Mouse (Mus musculus) left cerebral cortex, postnatal 14 days (tissue): ENCODE data around the gene Cd300e. TPM values are rescaled to one million over a fixed set of nuclear protein-coding genes. Genes with fewer than 3 reads are reported as not detected.

ENCODE experiments used
- DNase-seq, 2 experiments: peaks; one replicate each; pipeline ENCODE4 v3.0.0; 2021 to 2022; ENCODE audit warnings: low spot score in 2 of 2, mixed read lengths in 1 of 2
- intact Hi-C: fragments of 180-260 bp; cut with DNase I; formaldehyde crosslinking; loops from one replicate; pipeline ENCODE4 v1.15.1; 2025
- total RNA-seq, 2 experiments: library from RNA; stranded (reverse); gene quantifications; 2 replicates each; pipeline ENCODE4 v1.2.3; 2021

The Cd300e gene
- total RNA-seq, 2 experiments from 2014 or later = not detected

DNA sequence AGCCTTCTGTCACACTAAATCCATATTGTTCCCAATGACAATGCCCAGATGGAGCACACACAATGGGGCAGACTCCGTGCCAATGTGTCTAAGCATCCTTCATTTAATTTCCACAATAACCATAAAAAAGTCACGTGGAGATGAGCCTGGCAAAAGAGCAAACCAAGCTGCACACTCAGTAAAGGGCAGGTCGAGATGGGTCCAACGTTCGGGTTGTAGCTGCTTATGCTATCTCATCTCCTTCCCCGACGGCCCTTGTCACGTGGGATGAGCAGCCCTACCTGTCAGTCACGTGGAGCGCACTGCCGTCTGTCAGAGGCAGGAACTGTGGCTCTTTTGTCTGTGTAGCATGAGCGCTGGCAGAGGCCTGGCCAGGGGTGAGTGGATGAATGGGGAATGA is 22.6 kb upstream of the Cd300e start:
- intact Hi-C loops = loop anchor here (5.0 kb wide), 1 partner anchor 188 kb away; no protein-coding TSS in a partner anchor
- no peak for DNase-seq

DNA sequence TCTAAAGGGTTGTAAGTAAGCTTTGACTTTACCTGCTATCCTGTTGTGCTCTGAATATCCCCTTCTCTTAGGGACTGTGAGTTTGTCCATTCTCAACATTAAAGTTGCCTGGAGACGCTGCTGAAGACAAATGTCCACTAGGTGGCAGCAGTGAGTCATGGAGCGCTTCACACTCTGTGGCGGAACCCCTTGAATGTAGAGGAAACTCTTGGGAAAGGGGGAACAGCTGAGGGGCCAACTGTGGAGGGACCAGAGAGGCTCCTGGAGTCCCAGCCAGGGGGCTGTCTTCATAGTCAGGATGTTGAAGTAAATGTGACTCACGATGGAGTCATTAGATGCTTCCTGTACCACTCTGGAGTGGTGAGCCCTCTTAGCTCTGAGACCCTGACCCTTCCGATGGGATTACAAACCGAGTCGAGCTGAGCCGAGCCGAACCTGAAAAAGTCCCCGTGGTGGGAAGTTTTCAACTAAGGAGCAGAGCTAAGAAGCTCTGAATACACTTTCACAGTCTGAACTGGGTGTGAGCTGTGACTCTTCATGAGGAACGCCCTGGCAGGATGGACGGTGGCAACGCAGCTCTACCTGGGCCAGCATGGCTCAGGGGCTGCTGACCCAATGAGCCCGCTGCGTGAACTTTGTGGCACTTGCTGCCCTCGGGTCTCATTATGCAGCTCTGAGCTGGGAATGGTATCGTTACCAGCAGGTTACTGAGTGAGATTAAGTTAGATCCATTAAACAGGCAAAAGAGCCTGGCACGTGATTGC is 21.6 kb upstream of the Cd300e start:
- DNase-seq = peak; percentile 73 to 90
- intact Hi-C loops = loop anchor here (2.0 to 5.0 kb wide), 2 partner anchors 69 to 189 kb away; no protein-coding TSS in a partner anchor

DNA sequence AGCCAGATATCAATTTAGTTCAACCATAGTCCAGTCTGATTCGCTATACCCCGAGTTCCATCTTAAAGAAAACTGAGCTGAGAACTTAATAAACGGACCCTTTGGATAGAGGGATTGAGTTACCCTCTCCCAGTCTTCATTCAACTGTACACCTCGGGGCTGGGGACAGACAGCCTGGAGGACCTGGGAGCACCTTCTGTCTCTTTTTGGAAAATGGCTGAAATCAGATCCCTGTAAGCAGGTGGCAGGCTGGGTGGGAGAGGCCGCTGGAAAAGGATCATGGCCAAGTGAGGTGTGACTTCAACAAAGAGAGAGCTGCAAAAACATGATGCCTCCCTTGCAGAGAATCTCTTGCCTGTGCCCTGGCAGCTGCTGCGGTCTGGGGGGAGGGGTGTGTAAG is 20.2 kb upstream of the Cd300e start:
- DNase-seq = no peak
- intact Hi-C loops = loop anchor here (2.0 to 5.0 kb wide), 2 partner anchors 71 to 190 kb away; no protein-coding TSS in a partner anchor

DNA sequence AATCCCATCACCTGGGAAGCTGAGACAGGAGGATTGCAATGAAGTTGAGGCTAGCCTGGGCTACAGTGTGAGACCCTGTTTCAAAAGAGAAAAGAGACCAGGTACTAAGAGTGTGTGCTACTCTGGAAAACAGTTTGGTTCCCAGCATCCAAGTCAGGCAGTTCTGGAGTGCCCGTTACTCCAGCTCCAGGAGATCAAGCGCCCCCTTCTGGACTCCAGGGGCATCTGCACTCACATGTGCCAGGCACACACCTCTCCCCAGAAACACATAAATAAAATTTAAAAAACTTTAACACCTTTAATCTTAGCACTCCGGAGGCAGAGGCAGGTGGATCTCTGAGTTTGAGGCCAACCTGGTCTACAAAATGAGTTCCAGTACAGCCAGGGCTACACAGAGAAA is 19.4 kb upstream of the Cd300e start:
- intact Hi-C loops = loop anchor here (5.0 kb wide), 1 partner anchor 191 kb away; no protein-coding TSS in a partner anchor
- DNase-seq = no peak

DNA sequence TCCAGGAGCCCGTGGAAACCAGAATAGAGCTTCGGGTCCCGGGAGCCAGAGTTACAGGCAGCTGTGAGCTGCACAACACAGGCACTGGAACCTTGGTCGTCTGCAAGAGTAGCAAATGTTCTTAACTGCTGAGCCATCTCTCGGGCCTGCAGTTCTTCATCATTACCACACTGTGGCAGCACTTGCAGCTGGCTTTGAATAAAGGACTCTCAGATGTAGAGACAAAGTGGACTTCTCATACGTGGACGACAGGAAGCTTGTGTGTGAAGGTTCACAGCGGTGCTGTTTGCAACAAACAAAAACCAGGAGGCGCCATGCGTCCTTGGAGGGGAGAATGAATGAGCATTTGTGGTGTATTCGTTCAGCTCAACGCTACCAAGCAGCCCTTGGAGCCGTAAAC is 18.9 kb upstream of the Cd300e start:
- DNase-seq = peak; percentile 72 to 78
- intact Hi-C loops = loop anchor here (5.0 kb wide), 1 partner anchor 191 kb away; no protein-coding TSS in a partner anchor

DNA sequence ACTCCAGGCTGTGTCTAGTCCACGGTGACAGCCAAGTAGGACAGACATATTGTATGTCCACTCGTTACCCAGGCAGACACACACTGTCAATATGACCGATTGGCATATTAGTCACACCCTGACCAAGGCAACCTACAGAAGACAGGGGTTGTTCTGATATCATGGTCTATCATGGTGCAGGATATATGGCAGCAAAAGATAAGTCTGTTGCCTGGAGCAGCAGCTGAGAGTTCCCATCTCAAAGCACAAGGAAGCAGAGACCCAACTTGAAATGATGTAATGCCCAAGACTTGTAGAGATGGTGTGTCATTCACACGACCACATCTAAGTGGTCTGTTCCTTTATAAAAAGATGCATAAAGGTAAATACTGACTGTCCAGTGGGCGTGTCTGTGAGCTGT is 16.7 kb upstream of the Cd300e start:
- no peak for DNase-seq
- intact Hi-C loops = no loop called here

DNA sequence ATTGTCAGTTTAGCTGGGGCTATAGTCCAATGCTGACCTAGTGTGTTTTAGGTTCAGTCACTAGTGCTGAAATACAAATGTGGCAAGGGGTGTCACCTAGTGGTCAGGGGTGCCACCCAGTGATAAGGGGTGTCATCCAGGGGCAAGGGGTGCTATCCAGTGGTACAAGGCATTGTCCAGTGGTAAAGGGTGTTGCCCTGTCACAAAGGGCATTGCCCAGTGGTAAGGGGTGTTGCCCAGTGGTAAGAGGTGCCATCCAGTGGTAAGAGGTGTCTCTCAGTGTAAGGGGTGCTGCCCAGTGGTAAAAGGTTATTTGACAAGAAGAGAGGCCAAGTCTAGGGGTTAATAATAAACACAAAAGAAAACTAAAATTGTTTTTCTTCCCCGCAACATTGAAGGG is 15.5 kb upstream of the Cd300e start:
- intact Hi-C loops = no loop called here
- no peak for DNase-seq

DNA sequence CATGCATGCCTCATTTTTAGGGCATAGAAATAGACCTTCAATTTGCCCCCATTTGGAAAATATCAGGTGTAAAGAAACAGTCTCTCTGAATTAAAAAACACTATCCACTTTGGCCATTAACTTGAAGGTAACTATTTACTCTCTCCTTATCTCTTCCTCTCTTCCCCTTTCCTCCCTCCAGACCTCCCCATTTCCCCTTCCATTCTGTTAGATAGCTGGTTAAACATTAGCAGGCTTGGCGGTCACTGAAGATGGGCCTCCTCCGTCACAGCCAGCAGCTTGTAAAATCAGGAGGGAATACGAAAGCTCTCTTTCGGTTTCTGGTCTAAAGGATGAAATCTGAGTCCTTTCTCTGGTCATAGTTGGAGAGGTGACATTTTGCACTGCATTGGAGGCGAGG is 13.9 kb upstream of the Cd300e start:
- intact Hi-C loops = no loop called here
- DNase-seq = no peak

DNA sequence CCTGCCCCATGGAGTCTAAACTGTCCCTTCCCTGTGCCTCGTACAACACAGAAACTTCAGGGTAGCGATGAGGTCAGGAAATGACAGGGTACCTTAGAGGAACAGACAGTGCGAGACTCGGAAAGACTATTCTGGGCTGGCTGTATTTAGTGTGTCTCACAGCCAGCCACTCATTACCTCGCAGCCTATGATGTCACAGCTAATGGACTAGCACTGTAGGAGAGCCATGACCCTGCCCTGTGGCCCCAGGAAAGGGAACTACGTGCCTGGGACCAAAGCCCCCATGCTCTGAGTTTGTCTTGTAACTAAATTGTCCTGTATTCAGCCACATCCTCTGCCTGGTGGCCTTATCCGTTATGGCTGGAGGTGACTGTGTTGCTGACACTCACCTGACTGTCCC is 13.4 kb upstream of the Cd300e start:
- intact Hi-C loops = no loop called here
- DNase-seq = no peak

DNA sequence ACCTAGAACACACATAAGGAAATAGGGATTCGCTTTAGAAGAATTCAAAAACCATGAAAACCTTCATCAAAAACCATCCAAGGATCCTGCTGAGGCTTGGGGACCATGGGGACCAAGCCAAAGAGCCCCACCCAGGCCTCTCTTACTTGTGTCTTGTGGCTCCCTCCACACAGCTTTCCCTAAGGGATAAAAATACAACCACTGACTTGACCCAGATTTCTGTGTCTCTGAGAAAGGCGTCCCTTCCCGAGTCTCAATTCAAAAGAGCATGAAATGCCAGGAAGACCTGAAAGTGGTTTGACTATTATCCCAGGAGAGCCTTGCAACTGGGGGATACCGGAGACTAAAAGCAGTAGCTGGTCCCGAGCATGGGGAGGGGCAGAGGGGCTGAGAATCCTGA is 11.0 kb upstream of the Cd300e start:
- intact Hi-C loops = no loop called here
- DNase-seq = peak in 1 of 2 experiments; percentile 25

DNA sequence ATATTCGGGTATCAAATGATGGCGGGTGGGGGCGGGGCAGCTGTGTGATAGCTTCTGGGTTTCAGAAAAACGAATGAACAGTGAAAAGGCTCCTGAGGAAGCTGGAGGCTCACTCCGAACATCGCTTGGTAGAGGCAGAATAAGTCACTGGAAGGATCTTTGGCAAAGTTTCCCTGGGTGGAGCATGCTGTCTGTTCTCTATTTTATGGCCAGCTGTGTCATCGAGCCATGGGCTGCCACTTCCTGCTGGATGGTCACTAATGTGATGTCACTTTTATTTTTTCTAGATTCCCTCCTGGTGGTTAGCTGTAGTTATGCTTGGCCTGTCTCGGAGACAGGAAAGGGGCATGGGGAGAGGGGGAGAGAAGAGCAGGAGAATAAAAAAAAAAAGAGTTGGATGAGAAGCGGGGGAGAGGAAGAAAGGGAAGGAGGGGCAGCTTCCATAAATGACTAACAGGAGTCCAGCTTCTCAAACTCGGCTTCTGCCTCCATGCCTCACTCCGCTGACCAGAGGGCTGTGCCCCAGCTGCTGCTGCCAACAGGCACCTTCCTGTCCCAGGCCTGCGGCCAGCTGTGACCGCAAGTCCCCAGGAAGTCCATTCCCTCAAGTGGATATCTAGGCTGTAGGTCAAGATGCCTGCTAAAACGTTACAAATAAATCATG is 9.8 kb upstream of the Cd300e start:
- DNase-seq = peak in 1 of 2 experiments; percentile 72
- intact Hi-C loops = no loop called here

DNA sequence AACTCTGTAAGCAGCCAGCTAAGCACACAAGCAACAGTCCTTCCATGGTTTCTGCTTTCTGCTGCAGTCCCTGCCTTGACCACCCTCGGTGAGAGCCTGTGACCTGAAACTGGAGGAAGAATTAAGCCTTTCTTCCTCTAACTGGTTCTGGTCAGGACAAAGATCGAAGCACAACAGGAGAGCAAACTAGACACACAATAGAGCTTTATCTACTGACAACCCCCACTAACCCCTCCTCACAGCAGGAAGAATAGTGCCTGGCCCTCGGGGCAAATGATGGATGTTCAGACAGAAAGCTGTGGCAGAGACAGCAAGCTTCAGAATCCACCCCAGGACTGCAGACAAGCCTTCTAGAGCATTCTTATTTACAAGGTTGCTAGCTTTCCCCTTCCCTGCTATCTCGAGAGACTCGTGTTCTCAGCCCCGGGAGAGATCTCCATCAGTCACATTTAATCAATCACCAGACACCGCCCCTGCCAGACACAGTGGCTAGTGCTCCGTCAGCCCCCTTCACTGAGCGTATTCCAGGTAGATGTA is 9.1 kb upstream of the Cd300e start:
- no peak for DNase-seq
- intact Hi-C loops = no loop called here

DNA sequence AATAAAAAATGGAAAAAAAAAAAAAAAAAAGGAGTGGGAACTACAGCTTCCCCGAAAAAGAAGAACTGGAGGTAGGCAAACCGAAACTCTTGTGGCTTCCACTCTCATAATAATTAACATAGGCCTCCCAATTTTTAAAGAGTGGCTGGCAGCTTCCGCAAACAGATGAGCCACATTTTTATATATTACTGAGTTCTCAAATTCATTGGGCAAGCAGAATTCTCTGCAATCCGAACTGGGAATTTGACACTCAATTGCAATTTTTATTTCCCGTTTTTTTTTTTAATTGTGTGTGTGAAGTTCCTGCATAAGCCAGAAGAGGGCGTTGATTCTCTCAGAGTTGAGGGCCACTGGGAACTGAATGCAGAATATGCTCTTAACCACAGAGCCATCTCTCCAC is 4.8 kb upstream of the Cd300e start:
- intact Hi-C loops = no loop called here
- DNase-seq = no peak

DNA sequence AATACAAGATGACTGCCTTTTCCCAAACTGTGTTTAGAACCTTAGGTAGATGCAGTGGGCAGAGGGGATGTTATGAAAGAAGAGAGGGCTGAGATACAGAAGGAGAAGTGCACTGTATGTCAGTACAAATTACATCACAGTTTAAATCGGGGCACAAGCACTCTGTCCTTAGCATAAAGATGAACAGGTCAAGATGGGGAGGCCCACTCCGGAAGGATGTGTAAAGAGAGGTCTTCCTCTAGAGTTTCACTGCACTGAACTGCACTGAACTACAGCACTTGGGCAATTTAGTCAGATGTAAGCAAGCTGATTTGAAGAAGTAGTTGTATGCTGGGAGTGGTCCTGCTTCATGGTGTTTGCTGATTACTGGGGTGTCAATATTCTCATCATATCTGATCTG is 2.2 kb downstream of the Cd300e start:
- DNase-seq = no peak
- intact Hi-C loops = no loop called here

DNA sequence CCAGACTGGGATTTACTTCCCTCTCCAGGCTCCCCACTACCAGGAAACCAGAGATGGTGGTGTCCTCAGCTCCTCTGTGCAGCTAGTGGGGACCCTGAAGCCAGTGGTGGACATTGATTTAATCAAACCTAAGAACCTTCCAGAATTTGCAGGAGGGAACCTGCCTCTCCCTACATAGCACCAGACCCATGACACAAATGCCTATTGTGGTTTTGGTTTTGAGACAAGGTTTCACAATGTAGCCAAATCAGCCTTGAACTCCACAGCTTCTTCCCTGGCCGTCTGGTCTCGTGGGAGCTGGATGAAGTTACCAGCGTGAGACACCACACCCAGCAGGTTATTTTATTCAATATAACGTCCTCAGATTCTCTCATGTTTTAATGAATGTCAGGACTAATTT is 3.3 kb downstream of the Cd300e start:
- DNase-seq = no peak
- intact Hi-C loops = no loop called here

DNA sequence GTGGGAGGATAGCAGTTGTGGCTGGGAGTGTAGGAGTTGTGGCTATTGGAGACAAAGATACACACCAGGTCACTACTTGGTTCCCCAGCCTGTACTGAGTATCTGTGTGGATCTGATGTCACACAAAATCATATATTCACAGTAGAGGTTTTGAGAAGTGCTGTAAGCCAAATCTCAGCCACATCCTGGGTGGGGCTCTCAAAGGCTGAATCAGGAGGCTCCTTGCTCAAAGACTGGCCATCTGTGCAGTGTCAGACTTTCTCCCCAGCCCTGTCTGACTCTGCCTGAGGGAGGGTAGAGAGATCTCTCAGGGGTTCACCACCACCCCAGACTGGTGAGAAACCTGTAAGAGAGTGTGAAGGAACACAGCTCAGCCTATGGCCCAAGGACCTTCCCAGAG is 7.4 kb downstream of the Cd300e start:
- intact Hi-C loops = no loop called here
- DNase-seq = no peak

DNA sequence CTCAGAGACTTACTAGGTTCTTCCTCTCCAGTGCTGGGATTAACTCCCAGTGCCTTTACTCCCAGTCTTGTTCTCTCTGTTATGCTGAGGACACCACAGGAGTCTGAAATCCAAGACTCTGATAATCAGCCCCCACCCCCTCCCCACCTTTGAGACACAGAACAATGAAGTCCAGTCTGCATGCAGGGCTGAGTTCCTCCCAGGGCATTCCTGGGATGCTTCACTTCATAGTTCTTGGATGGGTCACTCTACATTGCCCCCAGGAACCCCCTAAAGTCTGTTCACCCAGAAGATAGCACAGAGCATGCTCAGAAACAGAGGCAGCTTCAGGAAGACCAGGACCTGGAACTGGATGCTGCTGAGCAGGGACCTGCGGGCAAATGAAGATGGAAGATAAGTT is 9.0 kb downstream of the Cd300e start:
- intact Hi-C loops = no loop called here
- DNase-seq = no peak

DNA sequence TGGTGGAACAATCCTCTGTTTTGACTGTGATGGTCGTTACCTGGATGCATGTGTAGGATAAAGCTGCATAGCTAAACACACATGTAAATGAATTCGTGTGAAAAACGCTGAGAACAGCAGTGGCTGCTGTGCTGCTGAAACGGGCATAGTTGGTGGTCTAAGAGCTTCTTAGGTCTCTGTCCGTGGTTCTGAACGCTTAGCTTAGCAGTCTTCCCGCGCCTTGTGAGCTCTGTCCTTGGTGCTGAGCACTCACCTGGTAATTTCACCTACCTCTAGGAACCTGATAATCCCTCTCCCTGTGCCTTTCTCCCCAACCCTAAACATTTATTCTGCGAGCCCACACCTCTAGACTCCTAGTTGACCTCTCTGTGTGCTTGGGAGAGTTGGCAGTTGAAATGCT is 9.8 kb downstream of the Cd300e start:
- intact Hi-C loops = no loop called here
- DNase-seq = no peak

DNA sequence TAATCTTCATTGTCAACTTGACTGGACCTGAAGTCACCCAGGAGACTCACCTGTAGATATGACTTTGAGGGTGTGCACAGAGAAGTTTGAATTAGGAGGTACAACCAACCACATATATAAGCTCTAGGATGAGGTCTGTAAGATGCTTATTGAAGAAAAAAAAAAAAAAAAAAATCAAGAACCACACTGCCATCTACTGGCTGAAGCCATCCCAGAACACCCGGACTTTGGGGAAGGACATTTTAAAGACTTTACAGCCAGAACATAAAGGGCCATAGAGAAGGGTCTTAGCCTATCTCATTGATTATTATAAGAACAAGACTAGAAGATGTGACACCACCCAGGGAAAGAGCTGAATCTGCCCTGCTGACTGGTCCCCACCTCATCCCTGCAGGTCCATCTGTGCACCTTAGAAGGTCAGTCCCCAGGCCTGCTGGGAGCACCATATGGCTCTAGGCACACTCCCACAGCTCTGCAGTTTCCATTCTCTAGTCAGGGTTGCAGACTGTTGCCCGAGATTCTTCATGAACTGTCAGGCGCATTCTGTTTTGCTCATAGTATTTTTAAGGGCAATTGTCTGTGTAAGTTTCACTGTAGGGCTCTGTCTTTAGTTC is 12.6 kb downstream of the Cd300e start:
- peak in 1 of 2 experiments; percentile 24 for DNase-seq
- intact Hi-C loops = no loop called here

DNA sequence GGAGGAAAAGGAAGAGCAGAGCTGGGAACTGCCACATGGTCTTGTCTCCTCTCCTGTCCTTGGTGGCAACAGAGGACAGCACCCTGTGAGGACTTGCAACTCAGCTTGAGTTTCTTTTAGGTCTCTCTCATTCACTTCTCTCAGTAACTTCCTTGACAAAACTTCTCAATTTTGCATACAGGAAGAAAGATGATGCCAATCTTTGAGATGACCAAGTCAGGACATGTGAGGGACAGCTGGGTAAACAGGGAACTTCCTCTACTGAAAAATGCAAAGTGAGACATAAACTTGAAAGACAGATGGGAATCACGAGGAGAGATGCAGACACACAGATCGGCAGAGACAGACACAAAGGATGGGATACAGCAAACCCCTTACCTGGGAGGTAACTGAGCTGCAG is 13.7 kb downstream of the Cd300e start, which contains the start of gene Cd300ld3:
Gene Cd300ld3 (minus strand): TSS at position 151 of the 400 bp plus-strand sequence.
- intact Hi-C loops = no loop called here
- no peak for DNase-seq
